Mouse (Mus musculus) naive thymus-derived CD4-positive, alpha-beta T cell, adult 2 months (primary cell): ENCODE data around the gene Gm21974.
"Not testable (repeated sequence)": the region's sequence is repeated elsewhere in the genome, so short reads cannot be mapped to it uniquely, and the experiment has no call there.

ENCODE experiments used
- DNase-seq: peaks from one replicate; pipeline ENCODE4 v3.0.0-alpha.2; 2011; ENCODE audit warnings: low read depth

Gene Gm21974

GRCm38 (mm10) chr7:127895442-127895841 is at the start of gene Gm21974, which contains the start of gene Vkorc1:
TSS of gene Gm21974 (minus strand) at chr7:127895454.
TSS of gene Vkorc1 (minus strand) at chr7:127895617.
- peak; percentile 91 for DNase-seq

- DNase-seq: no peak
These were observed 49.4 kb upstream of the Gm21974 start for GRCm38 (mm10) chr7:127944614-127945013.

GRCm38 (mm10) chr7:127942097-127942496 is 46.8 kb upstream of the Gm21974 start:
- DNase-seq: not testable (repeated sequence)

DNA sequence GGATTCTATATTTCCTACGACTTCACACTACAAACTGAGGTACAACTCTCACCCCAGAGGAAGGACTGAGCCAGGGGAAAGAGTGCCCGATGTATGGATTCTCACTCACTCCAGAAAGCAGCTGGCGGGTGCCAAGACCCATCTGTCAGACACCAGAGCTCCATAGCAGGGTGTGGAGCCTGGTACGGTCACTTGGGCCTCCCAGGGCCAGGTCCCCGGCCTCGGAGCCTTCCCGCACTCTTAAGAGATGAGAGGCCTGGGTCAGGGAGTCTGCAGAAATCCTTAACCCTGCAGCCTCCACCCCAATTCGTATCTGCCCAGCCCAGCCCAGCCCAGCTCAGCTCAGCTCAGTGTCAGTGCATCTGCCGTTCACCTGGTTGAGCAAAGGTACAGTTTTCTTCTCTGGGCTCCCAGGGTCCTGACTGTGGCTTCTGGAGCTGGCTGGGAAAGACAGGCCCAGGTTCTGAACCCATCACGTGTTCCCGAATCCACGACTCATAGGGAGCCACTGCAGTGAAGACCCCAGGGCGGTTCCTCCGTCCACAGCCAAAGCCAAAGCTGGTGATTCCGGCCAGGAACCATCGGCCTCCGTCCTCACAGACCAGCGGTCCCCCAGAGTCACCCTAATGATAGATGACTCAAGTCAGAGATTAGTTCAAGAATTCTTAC is 41.1 kb upstream of the Gm21974 start:
- no peak for DNase-seq

- DNase-seq: no peak
These were observed 40.5 kb upstream of the Gm21974 start for GRCm38 (mm10) chr7:127935748-127936159.

- peak; percentile 96 for DNase-seq
These were observed 39.9 kb upstream of the Gm21974 start for GRCm38 (mm10) chr7:127935028-127935722.

GRCm38 (mm10) chr7:127934075-127934474 is 38.8 kb upstream of the Gm21974 start:
- DNase-seq: no peak

DNA sequence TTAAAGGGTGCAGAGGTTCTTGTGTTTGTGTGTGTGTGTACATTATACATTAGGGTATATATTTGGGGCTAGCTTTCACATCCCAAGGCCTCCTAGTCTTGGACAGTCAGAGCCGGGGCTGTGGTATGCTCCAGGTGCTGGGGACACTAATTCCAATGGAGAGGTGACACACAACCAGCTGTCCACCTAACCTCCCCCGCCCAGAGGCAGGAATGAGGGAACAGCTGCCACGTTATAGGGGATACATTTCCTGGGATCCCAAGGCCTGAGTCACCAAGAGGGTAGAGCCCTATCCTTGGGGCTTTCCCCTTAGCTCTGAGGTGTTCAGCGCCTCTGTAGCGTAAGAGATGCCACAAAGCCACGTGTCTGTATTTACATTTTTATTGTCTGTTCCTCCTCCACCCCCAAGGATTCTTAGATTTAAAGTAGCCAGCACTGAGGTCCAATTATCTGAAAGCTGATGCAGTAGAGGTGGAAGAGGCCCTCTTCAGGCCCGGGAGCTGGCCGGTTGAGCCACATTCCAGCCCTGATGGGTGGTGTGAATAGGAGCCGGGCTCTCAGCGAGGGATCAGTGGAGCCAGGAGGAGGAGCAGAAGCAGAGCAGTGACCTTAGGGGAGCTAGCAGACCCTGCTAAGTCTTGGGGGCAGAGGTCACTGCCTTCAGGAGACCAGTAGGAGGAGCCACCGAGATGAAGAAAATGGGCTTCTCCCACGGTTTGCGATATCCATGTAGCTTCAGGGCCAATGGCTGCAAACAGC is 37.2 kb upstream of the Gm21974 start:
- no peak for DNase-seq

DNA sequence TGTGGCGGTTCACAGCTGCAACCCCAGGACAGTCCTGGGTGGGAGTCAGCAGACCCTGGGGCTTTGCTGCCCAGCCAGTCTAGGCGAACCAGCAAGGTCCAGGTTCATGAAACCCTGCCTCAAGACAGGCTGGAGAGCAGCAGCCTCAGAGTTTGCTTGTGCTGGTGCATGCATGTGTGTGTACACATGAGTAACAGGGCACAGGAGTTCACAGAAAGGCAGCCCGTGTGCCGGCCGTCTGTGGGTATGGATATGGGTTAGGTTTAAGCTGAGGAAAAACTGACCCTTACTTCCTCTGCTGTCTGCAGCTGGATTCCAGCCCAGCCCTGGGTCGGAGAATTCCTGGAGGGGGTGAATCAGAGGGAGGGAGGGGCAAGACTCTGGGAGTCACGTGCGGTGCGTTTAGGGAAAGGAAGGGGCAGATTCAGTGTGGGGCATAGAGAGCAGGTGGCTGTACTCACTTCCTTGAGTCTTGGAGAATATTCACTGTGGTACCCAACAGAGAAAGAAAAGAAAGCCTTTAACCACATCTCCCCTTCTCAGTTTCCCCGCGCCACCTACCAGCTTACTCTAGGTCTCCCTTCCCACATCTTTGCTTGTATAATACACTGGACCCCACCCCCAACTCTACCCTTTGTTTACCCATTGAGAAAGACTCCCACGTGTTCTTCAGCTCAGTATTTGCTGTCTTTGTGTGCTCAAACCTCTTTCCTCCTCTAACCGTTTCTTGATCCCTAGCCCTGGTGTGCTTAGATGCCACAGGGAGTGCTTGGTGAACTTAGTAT is 36.3 kb upstream of the Gm21974 start:
- DNase-seq: no peak

GRCm38 (mm10) chr7:127930636-127931035 is 35.4 kb upstream of the Gm21974 start:
- DNase-seq: no peak

GRCm38 (mm10) chr7:127929923-127930322 is 34.7 kb upstream of the Gm21974 start, which contains the start of gene Prss8:
TSS of gene Prss8 (minus strand) at chr7:127930104.
- DNase-seq: no peak

- DNase-seq: no peak
These were observed 33.3 kb upstream of the Gm21974 start for GRCm38 (mm10) chr7:127928596-127928995.

- no peak for DNase-seq
These were observed 32.5 kb upstream of the Gm21974 start for GRCm38 (mm10) chr7:127927726-127928125.

- DNase-seq: no peak
These were observed 31.6 kb upstream of the Gm21974 start for GRCm38 (mm10) chr7:127926846-127927245.

DNA sequence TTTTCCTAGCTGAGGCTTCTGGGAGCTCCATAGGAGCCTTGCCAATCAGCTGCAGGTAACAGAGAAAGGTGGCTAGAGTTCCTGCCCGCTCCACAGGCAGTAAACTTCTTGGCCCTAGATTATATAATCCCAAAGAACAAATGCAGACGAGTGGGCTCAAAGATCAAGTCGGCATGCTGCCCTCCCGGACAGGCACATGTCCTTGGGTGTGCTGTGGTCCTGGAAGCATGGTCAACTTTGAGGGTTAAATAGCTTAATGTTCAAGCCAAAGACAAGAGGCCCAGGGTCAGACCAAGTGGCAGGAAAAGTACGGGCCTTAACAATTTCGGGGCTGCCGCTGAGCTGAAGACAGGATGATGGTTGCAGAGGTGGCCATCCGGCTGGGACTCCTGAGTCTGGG is 30.8 kb upstream of the Gm21974 start:
- DNase-seq: no peak

- DNase-seq: no peak
These were observed 30.0 kb upstream of the Gm21974 start for GRCm38 (mm10) chr7:127925252-127925651.

- DNase-seq: no peak
These were observed 28.5 kb upstream of the Gm21974 start for GRCm38 (mm10) chr7:127923714-127924113.

DNA sequence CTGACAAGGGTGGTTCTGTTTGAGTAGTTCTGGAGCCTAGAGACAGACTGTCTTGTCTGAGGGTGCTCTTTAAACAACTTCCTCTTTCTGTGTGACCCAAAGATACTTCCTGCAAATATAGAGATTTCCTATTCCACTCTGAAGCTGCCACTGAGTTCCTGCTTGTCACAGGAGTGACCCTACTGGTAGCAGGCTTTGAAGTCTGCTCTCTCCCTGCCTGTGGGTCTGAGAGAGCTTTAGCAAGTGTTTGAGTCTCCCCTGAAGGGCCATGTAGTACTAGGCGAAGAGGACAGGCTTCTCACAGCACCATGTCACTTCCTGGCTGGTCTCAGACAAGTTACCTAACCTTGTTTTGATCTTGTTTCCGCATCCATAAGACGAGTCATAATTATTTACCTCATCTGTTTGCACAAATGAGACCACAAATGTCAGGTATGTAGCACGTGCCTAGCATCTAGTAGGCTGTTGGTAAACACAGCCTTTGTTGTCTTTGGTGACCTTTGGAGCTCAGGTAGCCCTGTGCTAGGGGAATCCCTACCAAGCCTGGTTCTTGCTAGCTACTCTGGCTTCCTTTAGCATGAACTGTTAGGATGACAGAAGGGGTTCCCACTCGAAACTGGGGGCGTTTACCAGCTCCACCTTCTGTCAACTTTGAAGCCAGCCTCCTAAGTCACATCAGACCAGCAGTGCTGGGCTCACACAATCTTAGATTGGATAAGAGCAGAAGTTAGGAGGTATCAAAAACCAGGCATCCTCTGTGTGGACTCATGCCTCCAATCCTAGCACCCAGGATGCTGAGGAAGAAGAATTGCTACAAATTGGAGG is 27.4 kb upstream of the Gm21974 start:
- DNase-seq: peak; percentile 73

DNA sequence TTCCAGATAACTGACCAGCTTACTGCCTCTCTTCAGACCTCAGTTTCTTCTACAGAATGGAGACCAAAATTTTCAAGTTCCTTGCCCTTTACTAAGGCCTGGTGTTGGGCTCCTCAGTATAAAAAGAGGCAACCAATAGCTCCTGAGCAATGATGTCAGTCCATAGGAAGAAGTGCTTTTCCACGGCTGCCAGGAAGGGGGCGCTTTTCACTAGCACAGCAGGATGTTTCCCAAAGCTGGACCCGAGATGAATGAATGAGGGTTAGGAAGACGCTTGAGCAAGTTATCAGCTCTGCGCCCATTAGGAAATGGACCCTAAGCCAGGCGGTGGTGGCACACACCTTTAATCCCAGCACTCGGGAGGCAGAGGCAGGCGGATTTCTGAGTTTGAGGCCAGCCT is 26.3 kb upstream of the Gm21974 start:
- DNase-seq: peak; percentile 38

DNA sequence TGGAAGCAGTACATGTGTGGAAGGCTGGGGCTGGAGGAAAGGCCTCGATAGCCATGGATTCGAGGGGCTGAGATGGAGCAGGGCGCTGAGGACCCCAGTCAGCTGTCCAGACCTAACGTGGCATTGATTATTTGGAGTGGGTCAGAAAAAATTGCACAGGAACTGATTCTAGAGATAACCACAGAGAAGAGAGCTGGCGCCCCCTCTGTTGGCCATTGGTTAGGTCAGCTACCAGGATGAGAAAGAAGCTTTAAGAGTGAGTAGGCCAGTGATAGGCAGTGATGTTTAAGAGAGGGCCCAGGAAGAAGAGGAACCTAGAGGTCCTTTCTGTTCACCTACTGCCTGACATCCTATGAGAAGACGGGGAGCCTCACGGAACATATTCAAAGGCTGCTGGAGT is 24.0 kb upstream of the Gm21974 start:
- DNase-seq: peak; percentile 42

DNA sequence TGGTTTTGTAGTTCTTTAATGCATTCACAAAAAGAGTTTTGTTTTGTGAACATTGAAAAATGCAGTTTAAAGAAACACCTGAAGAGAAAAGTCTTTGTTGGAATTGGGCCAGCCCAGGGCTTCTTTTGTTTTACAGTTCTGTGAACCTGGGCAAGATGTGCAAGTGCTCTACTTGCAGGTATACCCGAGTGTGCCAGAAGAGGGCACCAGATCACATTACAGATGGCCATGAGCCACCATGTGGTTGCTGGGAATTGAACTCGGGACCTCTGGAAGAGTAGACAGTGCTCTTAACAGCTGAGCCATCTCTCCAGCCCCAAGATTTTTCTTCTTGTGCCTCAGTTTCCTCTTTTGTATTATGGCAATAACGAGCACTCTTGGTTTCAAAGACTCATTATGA is 22.9 kb upstream of the Gm21974 start:
- DNase-seq: peak; percentile 83
